Mouse (Mus musculus) hindbrain, embryonic 11.5 days (tissue): ENCODE results near the gene Ttll5. TPM values are rescaled to one million over a fixed set of nuclear protein-coding genes. Genes with fewer than 3 reads are reported as not detected.

Experiments used
- ATAC-seq: fragments of 200-750 bp; cut with Nextera tagmentation; 2 replicates; pipeline ENCODE4 v1.8.0; 2017; ENCODE audit warnings: mild to moderate bottlenecking, moderate TSS enrichment, moderate library complexity; ENCODE audit not compliant: low FRiP score
- DNase-seq: peaks from one replicate; pipeline ENCODE4 v3.0.0-alpha.2; 2015; ENCODE audit warnings: low spot score
- H3K27ac ChIP-seq: fragments of 300-500 bp; sonication (generic); 2 replicates; pipeline ENCODE4 v1.5.1; 2014; ENCODE audit warnings: mild to moderate bottlenecking, low read depth, low read length
- H3K27me3 ChIP-seq: fragments of 300-500 bp; sonication (generic); 2 replicates; pipeline ENCODE4 v1.6.1; 2014; ENCODE audit warnings: mild to moderate bottlenecking, low read length, moderate library complexity, mixed read lengths; ENCODE audit not compliant: control insufficient read depth, insufficient read depth
- H3K36me3 ChIP-seq: fragments of 300-500 bp; sonication (generic); 2 replicates; pipeline ENCODE4 v1.6.1; 2014; ENCODE audit warnings: mild to moderate bottlenecking, low read length, moderate library complexity, mixed read lengths; ENCODE audit not compliant: control insufficient read depth, insufficient read depth
- H3K4me1 ChIP-seq: fragments of 300-500 bp; sonication (generic); replicated peaks from 2 replicates; pipeline ENCODE4 v1.6.1; 2014; ENCODE audit warnings: low read length, mixed read lengths; ENCODE audit not compliant: control insufficient read depth, insufficient read depth
- H3K4me2 ChIP-seq: fragments of 300-500 bp; sonication (generic); replicated peaks from 2 replicates; pipeline ENCODE4 v1.6.1; 2014; ENCODE audit warnings: mild to moderate bottlenecking, low read depth, low read length
- H3K4me3 ChIP-seq: fragments of 300-500 bp; sonication (generic); 2 replicates; pipeline ENCODE4 v1.5.1; 2014; ENCODE audit warnings: low read depth, low read length
- H3K9ac ChIP-seq: fragments of 300-500 bp; sonication (generic); 2 replicates; pipeline ENCODE4 v1.6.1; 2014; ENCODE audit warnings: low read depth, low read length
- H3K9me3 ChIP-seq: fragments of 300-500 bp; sonication (generic); 2 replicates; pipeline ENCODE4 v1.6.1; 2016; ENCODE audit warnings: low read length; ENCODE audit not compliant: control insufficient read depth
- WGBS: fragments of 180-500 bp; shearing (Covaris S2); extraction: QIAGEN DNeasy Blood & Tissue Kit; methylation state at CpG from one replicate; pipeline ENCODE4 v1.1.7; 2014; 5-methylcytosine and 5-hydroxymethylcytosine counted together
- polyA plus RNA-seq: library from polyadenylated mRNA; unstranded; fragments of >200 nt; fragmentation: Nextera tagmentation; extraction: Ambion mirVana; gene quantifications from 2 replicates; pipeline ENCODE4 v1.2.1, GENCODE M21; 2014

The Ttll5 gene
- polyA plus RNA-seq, 1 experiment from 2014 or later = 25.6 TPM

GRCm38 (mm10) chr12:85959822-85960501, 135.5 kb downstream of the Ttll5 start:
- H3K9me3 ChIP-seq = no peaks in the 10 kb centered on the region
- H3K4me2 ChIP-seq = no peak overlapping the region
- H3K36me3 ChIP-seq = no peaks in the 10 kb centered on the region
- no peak overlapping the region for H3K27ac ChIP-seq
- ATAC-seq = no peak
- no peak for DNase-seq
- WGBS = 74% methylated on average over 10 of the region's 10 CpGs
- H3K9ac ChIP-seq = no peak overlapping the region
- H3K27me3 ChIP-seq = no peaks in the 10 kb centered on the region
- H3K4me1 ChIP-seq = no peaks in the 10 kb centered on the region
- H3K4me3 ChIP-seq = no peak overlapping the region

DNA sequence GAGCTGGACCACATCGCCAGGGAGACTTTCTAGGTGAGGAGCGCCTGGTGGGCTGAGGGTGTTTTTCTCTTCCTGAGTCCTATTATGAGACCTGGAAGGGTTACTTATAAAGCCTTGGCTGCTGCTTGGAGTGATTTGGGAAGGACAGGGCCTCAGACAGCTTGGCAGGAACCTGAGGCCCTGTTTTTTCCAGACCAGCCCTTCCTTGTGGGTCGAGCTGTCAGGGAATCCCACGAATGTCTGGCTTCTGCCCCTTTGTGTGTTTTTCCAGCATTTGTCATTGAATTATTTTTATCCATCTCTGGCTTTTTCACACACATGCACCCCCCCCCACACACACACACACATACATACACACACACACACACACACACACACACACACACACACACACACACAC, 136.2 kb downstream of the Ttll5 start:
- no peaks in the 10 kb centered on the region for H3K4me1 ChIP-seq
- H3K9me3 ChIP-seq = no peaks in the 10 kb centered on the region
- no peak overlapping the region for H3K4me3 ChIP-seq
- no peak overlapping the region for H3K9ac ChIP-seq
- no peak overlapping the region for H3K27ac ChIP-seq
- 80% methylated on average over 4 of the region's 4 CpGs for WGBS
- no peaks in the 10 kb centered on the region for H3K27me3 ChIP-seq
- H3K4me2 ChIP-seq = no peak overlapping the region
- no peak for ATAC-seq
- H3K36me3 ChIP-seq = no peaks in the 10 kb centered on the region
- DNase-seq = no peak

DNA sequence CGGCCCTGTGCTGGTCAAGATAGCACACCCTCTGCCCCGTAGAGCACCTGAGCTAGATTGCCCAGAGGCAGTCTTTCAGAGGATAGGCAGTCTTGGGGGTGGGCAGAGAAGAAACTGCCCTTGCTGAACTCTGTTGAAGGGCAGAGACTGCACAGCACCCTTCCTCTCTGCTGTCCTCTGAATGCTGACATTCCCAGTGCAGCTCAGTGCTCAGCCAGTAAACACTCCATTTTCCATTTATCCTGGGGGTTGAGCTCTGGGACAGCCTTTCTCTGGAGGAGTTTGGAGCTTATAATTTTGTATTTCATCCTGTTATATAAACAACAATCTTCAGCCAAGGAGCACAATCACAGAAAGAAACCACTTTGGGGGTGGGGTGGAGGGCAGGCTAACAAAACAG, 138.7 kb downstream of the Ttll5 start:
- Histone ChIP-seq H3K27me3 (no peaks in the 10 kb centered on the region), H3K4me1 (no peaks in the 10 kb centered on the region), H3K36me3 (no peaks in the 10 kb centered on the region), H3K4me2 (no peak overlapping the region), H3K9ac (no peak overlapping the region), H3K4me3 (no peak overlapping the region), H3K27ac (no peak overlapping the region), H3K9me3 (no peaks in the 10 kb centered on the region)
- DNase-seq (no peak), ATAC-seq (no peak)
- 87% methylated on average over 2 of the region's 2 CpGs for WGBS

GRCm38 (mm10) chr12:85963699-85964098, 139.2 kb downstream of the Ttll5 start:
- no peaks in the 10 kb centered on the region for H3K36me3 ChIP-seq
- H3K27ac ChIP-seq = no peak overlapping the region
- H3K4me1 ChIP-seq = no peaks in the 10 kb centered on the region
- DNase-seq = no peak
- no peak for ATAC-seq
- WGBS = 86% methylated on average over 11 of the region's 11 CpGs
- H3K4me2 ChIP-seq = no peak overlapping the region
- H3K9ac ChIP-seq = no peak overlapping the region
- no peak overlapping the region for H3K4me3 ChIP-seq
- no peaks in the 10 kb centered on the region for H3K9me3 ChIP-seq
- no peaks in the 10 kb centered on the region for H3K27me3 ChIP-seq

DNA sequence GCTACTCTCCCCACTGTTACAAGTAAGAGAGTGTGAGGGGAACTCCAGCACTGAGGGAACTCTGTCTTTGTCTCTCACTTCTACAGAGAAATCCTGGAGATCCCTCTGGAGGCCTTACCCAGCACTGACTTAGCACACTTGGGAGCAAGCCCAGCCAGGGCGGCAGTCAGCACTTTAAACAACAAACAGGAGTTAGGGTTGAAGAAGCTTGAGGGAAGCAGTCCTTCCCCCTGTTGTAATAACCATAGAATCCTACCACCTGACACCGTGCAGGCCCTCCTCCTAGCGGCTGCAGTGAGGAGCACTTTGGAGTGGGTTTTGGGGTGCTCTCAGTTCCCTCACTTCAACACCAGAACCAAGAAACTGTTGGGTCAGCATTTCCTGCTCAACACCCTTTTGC, 140.0 kb downstream of the Ttll5 start:
- Histone ChIP-seq H3K4me1 (no peaks in the 10 kb centered on the region), H3K27me3 (no peaks in the 10 kb centered on the region), H3K36me3 (no peaks in the 10 kb centered on the region), H3K9me3 (no peaks in the 10 kb centered on the region), H3K9ac (no peak overlapping the region), H3K27ac (no peak overlapping the region), H3K4me2 (no peak overlapping the region), H3K4me3 (no peak overlapping the region)
- 87% methylated on average over 3 of the region's 3 CpGs for WGBS
- ATAC-seq (no peak), DNase-seq (no peak)

GRCm38 (mm10) chr12:85967812-85968211, 143.4 kb downstream of the Ttll5 start:
- Histone ChIP-seq H3K4me1 (no peaks in the 10 kb centered on the region), H3K4me3 (no peak overlapping the region), H3K9me3 (no peaks in the 10 kb centered on the region), H3K27ac (no peak overlapping the region), H3K4me2 (no peak overlapping the region), H3K36me3 (no peaks in the 10 kb centered on the region), H3K9ac (no peak overlapping the region), H3K27me3 (no peaks in the 10 kb centered on the region)
- no peak for DNase-seq
- ATAC-seq = no peak

GRCm38 (mm10) chr12:85968409-85968808, 143.9 kb downstream of the Ttll5 start:
- WGBS = 79% methylated on average over 4 of the region's 4 CpGs

GRCm38 (mm10) chr12:85969571-85969970, 145.1 kb downstream of the Ttll5 start:
- WGBS = 75% methylated on average over 5 of the region's 5 CpGs
- ATAC-seq = no peak

More at GRCm38 (mm10) chr12:85968409-85968808, 143.9 kb downstream of the Ttll5 start:
- H3K36me3 ChIP-seq = no peaks in the 10 kb centered on the region
- H3K27me3 ChIP-seq = no peaks in the 10 kb centered on the region
- DNase-seq (no peak), ATAC-seq (no peak)
- H3K9me3 ChIP-seq = no peaks in the 10 kb centered on the region
- H3K27ac ChIP-seq = no peak overlapping the region
- no peak overlapping the region for H3K4me3 ChIP-seq
- no peak overlapping the region for H3K4me2 ChIP-seq
- no peak overlapping the region for H3K9ac ChIP-seq
- no peaks in the 10 kb centered on the region for H3K4me1 ChIP-seq

DNA sequence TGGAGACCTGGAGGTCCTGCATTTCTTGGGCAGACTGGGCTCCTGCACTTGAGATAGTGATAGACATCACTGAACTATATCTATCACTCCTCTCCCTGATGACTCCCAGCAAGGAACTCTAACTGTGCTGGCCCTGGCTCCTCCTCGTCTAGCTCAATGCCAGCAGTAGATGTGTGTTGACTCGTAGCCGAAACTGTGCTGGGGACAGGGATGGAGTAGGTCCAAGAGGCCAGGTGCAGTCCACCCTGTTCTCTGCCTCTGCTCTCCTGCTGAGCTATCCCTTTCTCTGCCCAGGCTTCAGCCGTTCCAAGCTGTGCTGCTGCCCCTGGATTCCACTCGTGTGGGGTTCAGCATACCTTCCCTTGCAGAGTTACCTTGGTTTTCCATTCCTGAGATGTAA, 145.7 kb downstream of the Ttll5 start:
- no peak overlapping the region for H3K27ac ChIP-seq
- H3K4me1 ChIP-seq = no peaks in the 10 kb centered on the region
- no peak overlapping the region for H3K4me2 ChIP-seq
- WGBS = 74% methylated on average over 5 of the region's 5 CpGs
- no peak for DNase-seq
- H3K27me3 ChIP-seq = no peaks in the 10 kb centered on the region
- no peaks in the 10 kb centered on the region for H3K36me3 ChIP-seq
- no peaks in the 10 kb centered on the region for H3K9me3 ChIP-seq
- H3K9ac ChIP-seq = no peak overlapping the region
- H3K4me3 ChIP-seq = no peak overlapping the region
- ATAC-seq = no peak

More at GRCm38 (mm10) chr12:85969571-85969970, 145.1 kb downstream of the Ttll5 start:
- Histone ChIP-seq H3K36me3 (no peaks in the 10 kb centered on the region), H3K4me3 (no peak overlapping the region), H3K9ac (no peak overlapping the region), H3K4me2 (no peak overlapping the region), H3K27ac (no peak overlapping the region), H3K9me3 (no peaks in the 10 kb centered on the region), H3K4me1 (no peaks in the 10 kb centered on the region), H3K27me3 (no peaks in the 10 kb centered on the region)
- DNase-seq = no peak
